Mouse (Mus musculus) stomach, postnatal 0 days (tissue): Measurements from ENCODE around the gene Dync2li1.

Experiments used
- CTCF ChIP-seq: IDR thresholded peaks from 2 replicates; pipeline ENCODE4 v1.5.1; 2016; ENCODE audit warnings: antibody characterized with exemption, low read depth, mild to moderate bottlenecking, moderate library complexity
- EP300 ChIP-seq: optimal IDR thresholded peaks from 2 replicates; pipeline ENCODE3; 2016; ENCODE audit warnings: antibody characterized with exemption

DNA sequence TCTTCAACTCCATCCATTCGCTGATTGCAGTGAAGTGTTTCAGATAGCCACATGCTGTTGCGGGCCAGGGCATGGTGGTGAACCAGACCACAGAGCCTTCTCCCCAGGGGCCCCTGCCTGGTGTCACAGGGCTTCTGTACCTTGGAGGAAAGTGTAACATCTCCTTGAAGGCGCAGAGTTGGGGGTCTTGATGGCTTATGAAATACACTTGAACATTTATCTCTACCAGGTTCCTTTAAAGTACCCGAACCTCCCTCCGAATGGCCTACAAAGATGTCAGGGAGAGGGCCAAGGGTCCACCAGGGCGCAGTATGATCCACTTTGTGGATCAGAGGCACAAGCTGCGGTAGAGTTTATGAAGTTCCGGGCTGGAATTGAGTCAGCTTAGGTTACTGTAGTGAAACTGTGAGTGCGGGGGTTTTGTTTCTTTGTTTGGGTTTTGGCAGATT, 585 bp downstream of the Dync2li1 start:
- peak; percentile 52 for TF ChIP-seq CTCF
- TF ChIP-seq EP300 = no peak
